Mouse (Mus musculus) left cerebral cortex, adult 2 months (tissue): ENCODE measurements at regions not wholly inside any gene's neighbourhood (a gene's known extent, or its start where the extent isn't known, plus 50 kb on each side); places are given as distances from the start of the nearest gene placed in this dataset.

Experiments used
- DNase-seq, 2 experiments: peaks; one replicate each; pipeline ENCODE4 v3.0.0; 2021 to 2022; ENCODE audit warnings: low spot score in 2 of 2, mixed read lengths in 1 of 2; ENCODE audit errors: extremely low spot score in 1 of 2
- H3K27ac ChIP-seq: fragments of 200-600 bp; 2 replicates; pipeline ENCODE4 v1.8.1; 2022
- H3K4me3 ChIP-seq: fragments of 200-600 bp; 2 replicates; pipeline ENCODE4 v1.8.1; 2022
- CTCF ChIP-seq: fragments of 200-600 bp; IDR thresholded peaks from 2 replicates; pipeline ENCODE4 v1.8.1; 2022; ENCODE audit warnings: antibody characterized with exemption, mild to moderate bottlenecking, moderate library complexity
- intact Hi-C: fragments of 180-260 bp; cut with DNase I; formaldehyde crosslinking; loops from one replicate; pipeline ENCODE4 v1.15.1; 2025

DNA sequence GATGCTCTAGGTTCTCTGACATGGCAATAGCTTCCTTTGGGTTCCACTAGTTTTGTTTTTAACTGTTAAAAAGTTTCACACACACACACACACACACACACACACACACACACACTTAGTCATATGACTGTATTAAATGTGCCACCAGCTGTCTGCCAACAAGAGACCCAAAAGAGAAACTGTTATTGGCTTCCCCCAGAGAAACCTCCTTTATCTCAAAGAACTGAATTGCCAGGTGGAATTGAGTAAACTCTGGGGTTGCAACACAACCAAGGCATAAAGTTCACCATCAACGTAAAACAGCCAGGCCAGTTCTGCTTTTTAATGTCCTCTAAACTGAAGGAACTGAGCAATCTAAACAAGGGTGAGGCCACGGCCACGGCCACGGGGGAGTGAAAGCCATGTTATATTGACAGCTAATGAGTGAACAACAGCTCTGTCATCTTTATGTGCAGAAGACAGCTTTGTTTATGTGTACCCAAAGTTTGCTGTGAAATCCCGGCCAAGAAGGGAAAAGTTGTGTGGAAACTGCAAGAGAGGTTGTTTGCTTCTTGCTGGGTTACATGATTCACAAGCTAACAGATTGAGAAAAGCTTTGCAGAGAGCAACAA, 69.3 kb downstream of the Btg1 start:
- Histone ChIP-seq H3K27ac (no peak overlapping the region), H3K4me3 (no peak overlapping the region)
- intact Hi-C loops, result no loop called here
- no peak for TF ChIP-seq CTCF
- no peak for DNase-seq

DNA sequence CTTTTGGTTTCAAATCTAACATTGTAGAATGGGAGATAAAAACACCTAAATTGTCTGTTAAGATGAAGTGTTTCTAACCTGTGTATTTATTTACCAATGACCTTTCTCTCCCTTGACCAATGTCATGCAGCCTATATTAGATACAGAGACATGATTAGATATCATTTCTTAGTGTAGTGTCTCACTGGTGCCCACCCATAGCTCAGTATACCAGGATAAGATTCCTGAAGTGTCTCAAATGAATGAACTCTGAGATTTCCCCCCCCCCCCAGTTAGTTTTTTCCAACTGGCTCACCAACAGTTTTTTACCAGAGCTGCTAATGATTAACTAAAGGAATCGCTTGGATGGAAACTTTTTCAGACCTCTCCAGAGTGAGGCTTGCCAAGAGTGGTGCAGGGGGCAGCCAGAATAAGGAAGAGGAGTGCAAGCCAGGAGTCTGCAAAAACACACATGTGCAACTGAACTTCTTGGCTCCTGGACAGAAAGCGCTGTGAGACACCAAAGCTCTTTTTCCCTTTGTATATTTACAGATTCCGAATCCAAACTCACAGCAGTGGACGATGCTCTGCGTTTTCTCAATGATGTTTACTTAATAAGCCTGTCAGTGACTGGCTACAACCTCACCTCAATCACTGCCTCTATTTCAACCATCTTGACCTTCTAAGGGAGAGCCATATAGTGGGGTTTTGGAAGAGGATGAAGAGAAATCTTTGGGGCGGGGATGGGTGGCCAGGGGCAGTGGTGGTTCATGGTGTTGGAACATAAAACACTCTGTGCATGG, 70.0 kb downstream of the Btg1 start:
- DNase-seq, result no peak
- no peak for TF ChIP-seq CTCF
- Histone ChIP-seq H3K27ac (no peak overlapping the region), H3K4me3 (no peak overlapping the region)
- intact Hi-C loops, result no loop called here

DNA sequence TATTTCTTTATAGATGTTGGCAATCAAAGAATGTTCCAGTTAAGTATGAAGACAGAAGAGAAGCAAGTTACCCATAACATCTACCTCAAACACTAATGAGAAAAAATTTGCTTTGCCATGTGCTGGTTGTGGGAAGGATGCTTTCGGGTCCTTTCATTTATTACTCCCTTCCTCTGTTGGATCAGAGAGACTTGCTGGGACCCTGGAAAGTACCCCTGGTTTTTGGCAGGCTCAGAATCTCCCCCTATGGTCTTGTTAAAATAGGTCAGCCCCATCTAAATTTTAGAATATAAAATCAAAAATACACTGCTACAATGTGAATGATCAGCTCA, 70.6 kb downstream of the Btg1 start:
- no peak overlapping the region for H3K4me3 ChIP-seq
- no peak for TF ChIP-seq CTCF
- intact Hi-C loops, result no loop called here

DNA sequence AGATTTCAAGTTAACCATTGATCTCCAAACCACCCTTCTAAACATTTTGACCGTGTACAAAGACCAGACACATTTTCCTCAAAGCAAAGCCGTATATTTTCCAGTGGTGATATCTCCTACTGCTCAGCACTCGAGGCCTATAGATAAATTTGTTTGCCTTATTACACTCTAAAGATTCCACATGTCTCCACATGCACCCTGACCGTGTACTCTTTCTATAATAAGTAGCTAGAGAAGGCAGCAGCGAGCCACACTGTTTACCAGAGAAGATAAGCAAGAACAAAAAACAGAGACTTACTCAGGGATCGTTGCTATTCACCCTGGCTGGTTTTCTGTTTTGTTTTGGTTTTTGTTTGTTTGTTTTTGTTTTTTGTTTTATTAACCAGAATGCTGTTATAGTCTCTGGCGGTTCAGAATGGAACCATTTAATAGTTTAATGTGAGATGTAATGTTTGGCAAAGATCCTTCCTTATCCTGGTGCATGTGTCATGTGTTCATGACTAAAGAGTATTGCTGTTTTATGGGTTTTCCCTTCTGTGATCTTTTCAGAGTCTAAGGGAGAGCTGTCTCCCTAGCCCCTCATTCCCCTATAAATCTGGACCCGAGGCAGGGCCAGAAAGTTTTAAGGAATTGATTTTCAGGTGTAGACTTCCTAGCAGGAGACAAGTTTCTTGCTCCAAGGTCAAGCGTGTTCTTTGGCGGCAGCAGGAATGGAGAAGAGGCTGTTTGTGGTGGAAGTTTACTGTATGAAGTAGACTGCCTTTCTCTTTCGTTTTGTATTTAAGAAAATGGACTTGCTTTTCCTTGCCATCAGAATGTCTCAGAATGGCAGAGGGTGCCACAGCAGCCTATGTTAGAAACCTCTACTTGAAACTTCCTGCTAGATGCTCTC, 73.4 kb downstream of the Btg1 start:
- no peak for TF ChIP-seq CTCF
- DNase-seq, result no peak
- Histone ChIP-seq H3K27ac (no peak overlapping the region), H3K4me3 (no peak overlapping the region)
- intact Hi-C loops, result no loop called here

More for the DNA sequence above, 70.6 kb downstream of the Btg1 start:
- DNase-seq, result no peak
- no peak overlapping the region for H3K27ac ChIP-seq

DNA sequence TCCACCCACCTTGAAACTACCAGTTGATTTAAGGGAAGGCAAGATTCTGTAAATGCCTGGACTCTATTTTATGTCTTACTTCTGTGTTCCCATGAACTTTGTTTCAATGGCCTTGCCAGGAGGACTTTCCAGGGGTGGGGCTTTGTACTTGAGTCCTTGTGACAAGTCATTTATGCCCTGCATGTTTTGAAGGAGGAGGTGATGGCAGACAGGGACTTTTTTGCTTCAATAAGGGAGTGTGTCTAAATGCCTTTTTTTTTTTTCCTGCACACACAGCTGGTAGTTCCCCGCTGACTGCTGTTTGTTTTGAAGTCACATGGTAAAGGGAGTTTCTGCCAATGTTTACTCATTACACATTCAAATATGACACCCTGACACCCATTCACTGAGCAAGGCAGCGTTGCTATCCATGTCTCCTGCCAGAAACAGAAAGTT, 74.1 kb downstream of the Btg1 start:
- Histone ChIP-seq H3K4me3 (no peak overlapping the region), H3K27ac (no peak overlapping the region)
- intact Hi-C loops, result no loop called here
- no peak for DNase-seq
- no peak for TF ChIP-seq CTCF

DNA sequence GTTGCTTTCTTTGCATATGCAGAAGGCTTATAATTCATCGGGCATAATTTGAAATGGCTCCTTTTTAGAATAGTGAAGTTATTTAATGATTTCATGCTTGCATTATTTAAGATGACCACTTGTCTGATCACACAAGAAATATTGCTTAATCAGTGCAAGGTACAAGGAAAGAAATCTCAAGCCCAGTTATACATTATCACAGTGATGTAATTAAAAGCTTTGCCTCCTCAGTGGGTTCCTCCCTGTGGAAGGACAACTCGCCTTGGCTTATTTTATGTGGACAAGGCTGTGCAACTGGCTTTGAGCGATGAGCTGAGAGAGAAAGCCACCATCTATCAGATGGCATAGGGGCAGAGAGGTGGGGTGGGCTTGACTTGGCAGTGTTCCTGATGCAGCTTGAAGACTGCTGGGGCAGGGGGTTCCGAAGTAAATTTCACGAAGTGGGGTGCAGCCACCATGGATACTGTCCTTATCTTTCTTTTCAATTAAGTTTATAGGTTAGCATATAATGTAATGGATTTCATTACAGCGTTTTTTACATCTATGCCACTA, 74.6 kb downstream of the Btg1 start:
- no peak for DNase-seq
- Histone ChIP-seq H3K27ac (no peak overlapping the region), H3K4me3 (no peak overlapping the region)
- intact Hi-C loops, result no loop called here
- no peak for TF ChIP-seq CTCF

DNA sequence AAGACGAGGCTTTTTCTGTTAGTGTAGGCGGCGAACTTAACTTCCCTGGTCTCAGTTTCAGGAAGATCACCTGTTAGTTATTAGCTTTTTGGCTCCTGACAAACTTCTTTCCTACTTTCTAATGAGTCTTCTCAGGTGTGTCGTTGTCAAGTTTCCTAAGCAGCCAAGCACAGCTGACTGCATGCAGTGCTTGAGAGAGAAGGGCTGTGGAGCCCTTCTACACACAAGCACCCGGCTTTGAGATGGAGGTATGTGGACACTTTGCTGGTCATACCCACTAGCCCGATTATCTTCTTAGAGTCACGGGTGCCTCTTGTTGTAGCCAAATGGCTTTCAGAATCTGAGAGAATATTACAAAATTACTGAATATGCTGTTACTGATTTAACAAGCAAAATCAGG, 76.0 kb downstream of the Btg1 start:
- Histone ChIP-seq H3K27ac (no peak overlapping the region), H3K4me3 (no peak overlapping the region)
- intact Hi-C loops, result no loop called here
- no peak for DNase-seq
- no peak for TF ChIP-seq CTCF

DNA sequence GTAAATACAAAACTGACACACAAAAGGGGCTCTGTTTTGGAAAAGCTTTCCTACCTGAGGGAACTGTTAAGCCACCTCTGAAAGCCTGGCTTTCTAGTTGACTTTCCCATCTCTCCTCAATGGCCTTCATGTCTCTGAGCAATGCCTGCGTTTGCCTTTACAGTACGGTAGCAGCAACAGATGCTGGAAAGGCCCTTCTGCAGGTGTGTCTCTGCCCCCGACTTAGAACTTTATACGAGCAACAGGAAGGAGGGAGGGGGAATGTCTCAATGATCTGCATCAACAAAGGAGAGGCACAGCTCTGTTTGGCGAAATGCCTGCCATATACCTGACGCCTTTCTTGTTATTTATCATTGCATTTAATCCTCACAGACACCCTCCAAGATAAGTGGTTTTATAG, 77.0 kb downstream of the Btg1 start:
- intact Hi-C loops, result no loop called here
- DNase-seq, result no peak
- no peak overlapping the region for H3K4me3 ChIP-seq
- H3K27ac ChIP-seq, result no peak overlapping the region
- no peak for TF ChIP-seq CTCF

DNA sequence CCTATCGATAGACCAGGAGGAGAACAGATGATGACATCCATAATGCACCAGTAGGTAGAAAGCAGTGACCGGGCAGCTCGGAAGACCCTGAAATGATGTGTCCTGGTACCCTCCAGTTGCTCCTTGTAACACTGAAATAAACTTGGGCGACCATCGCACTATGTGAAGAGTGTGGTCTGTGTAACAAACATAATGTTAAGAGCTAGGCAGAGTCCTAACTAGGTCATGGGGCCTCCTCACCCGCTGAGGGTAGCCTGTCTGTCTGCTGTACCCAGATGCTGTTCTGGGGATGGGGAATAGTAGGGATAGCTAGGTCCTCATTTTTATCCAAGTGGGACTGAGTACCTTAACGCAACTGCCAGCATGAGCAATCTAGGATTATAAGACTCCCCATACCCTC, 79.8 kb downstream of the Btg1 start:
- Histone ChIP-seq H3K27ac (no peak overlapping the region), H3K4me3 (no peak overlapping the region)
- TF ChIP-seq CTCF, result no peak
- intact Hi-C loops, result no loop called here
- no peak for DNase-seq

DNA sequence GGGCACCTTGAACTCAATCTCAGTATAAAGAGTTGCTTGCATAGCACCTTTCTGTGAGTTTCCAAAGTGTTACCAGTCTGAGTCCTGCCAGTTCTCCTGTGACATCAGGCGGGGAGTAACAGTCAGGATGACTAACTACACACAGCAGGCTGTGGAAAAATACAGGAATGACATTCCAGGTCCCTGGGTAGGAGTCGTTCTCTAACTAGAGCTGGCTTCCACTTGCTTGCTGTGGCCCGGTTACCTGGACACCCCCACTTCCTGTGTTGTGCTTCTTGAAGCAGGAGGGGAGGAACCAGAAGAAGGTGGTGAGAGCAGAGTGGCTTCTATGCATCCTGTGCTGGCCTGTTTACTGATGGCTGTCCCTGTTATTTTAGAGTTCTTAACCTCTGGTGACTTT, 81.0 kb downstream of the Btg1 start:
- intact Hi-C loops, result no loop called here
- no peak for DNase-seq
- Histone ChIP-seq H3K4me3 (no peak overlapping the region), H3K27ac (no peak overlapping the region)
- no peak for TF ChIP-seq CTCF

DNA sequence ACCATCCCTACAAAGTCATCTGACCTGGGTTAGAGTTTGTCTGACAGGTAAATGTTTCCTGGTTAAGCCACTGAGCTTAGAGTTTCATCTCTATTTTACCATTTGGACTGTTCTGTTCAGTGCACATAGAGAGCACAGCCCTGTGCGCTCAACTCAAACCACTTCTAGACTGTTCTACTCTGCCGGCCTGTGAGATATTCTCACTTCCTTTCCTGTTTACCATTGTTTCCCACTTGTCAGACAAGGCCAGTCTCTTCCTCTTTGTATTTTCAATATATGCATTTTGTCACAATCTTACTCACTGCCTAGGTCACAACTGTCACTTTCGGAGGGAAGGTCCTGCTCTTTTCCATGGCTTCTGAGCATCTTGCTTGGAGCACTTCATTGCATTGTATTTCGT, 89.8 kb downstream of the Btg1 start:
- TF ChIP-seq CTCF, result no peak
- Histone ChIP-seq H3K4me3 (no peak overlapping the region), H3K27ac (no peak overlapping the region)
- intact Hi-C loops, result no loop called here
- no peak for DNase-seq

DNA sequence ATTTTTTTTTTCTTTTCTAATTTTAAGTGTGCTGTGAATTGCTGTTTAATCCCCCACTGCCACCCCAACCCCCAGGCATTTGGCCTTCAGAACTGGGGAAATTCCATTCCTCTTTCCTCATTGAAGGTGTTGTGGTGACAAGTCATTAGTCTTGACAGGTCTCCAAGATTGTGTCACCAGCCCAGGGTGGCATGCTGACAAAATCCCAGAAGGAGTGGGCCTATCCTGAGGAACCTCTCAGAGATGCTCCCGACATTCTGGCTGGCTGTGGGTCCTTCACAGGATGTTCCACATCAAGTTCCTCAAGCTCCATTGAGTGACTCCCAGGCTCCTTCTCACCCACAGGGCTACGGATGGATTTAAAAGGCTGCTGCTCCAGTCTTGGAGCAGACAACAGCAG, 91.7 kb downstream of the Btg1 start:
- intact Hi-C loops, result no loop called here
- no peak for TF ChIP-seq CTCF
- H3K4me3 ChIP-seq, result no peak overlapping the region
- no peak for DNase-seq
- H3K27ac ChIP-seq, result no peak overlapping the region
